Mouse (Mus musculus) midbrain, embryonic 16.5 days (tissue): ENCODE data around the gene Olfr1209. TPM values are rescaled to one million over a fixed set of nuclear protein-coding genes. Genes with fewer than 3 reads are reported as not detected.

Experiments used
- ATAC-seq: fragments of 200-750 bp; cut with Nextera tagmentation; 2 replicates; pipeline ENCODE4 v1.8.0; 2017; ENCODE audit warnings: moderate TSS enrichment
- H3K27ac ChIP-seq: fragments of 300-500 bp; sonication (generic); 2 replicates; pipeline ENCODE4 v1.5.1; 2014; ENCODE audit warnings: mild to moderate bottlenecking, low read length, mixed read lengths
- H3K27me3 ChIP-seq: fragments of 300-500 bp; sonication (generic); 2 replicates; pipeline ENCODE4 v1.6.1; 2014; ENCODE audit warnings: low read depth, low read length, mixed read lengths; ENCODE audit not compliant: control insufficient read depth, insufficient read depth
- H3K36me3 ChIP-seq: fragments of 300-500 bp; sonication (generic); 2 replicates; pipeline ENCODE4 v1.6.1; 2014; ENCODE audit warnings: mild to moderate bottlenecking, low read length, moderate library complexity, mixed read lengths; ENCODE audit not compliant: control insufficient read depth, insufficient read depth
- H3K4me1 ChIP-seq: fragments of 300-500 bp; sonication (generic); 2 replicates; pipeline ENCODE4 v1.6.1; 2014; ENCODE audit warnings: mild to moderate bottlenecking, low read length, mixed read lengths; ENCODE audit not compliant: control insufficient read depth, insufficient read depth
- H3K4me2 ChIP-seq: fragments of 300-500 bp; sonication (generic); 2 replicates; pipeline ENCODE4 v1.6.1; 2014; ENCODE audit warnings: mild to moderate bottlenecking, low read length, mixed read lengths
- H3K4me3 ChIP-seq: fragments of 300-500 bp; sonication (generic); 2 replicates; pipeline ENCODE4 v1.5.1; 2014; ENCODE audit warnings: low read depth, mild to moderate bottlenecking, low read length, moderate library complexity, mixed read lengths
- H3K9ac ChIP-seq: fragments of 300-500 bp; sonication (generic); 2 replicates; pipeline ENCODE4 v1.6.1; 2014; ENCODE audit warnings: low read depth, low read length, mixed read lengths
- H3K9me3 ChIP-seq: fragments of 300-500 bp; sonication (generic); replicated peaks from 2 replicates; pipeline ENCODE4 v1.6.1; 2014; ENCODE audit warnings: mild to moderate bottlenecking, low read length, mixed read lengths; ENCODE audit not compliant: control insufficient read depth, poor library complexity, severe bottlenecking
- WGBS: fragments of 180-500 bp; shearing (Covaris S2); extraction: QIAGEN DNeasy Blood & Tissue Kit; methylation state at CpG from one replicate; pipeline ENCODE4 v1.1.7; 2014; 5-methylcytosine and 5-hydroxymethylcytosine counted together
- polyA plus RNA-seq: library from polyadenylated mRNA; unstranded; fragments of >200 nt; fragmentation: Nextera tagmentation; extraction: Ambion mirVana; gene quantifications from 2 replicates; pipeline ENCODE4 v1.2.1, GENCODE M21; 2015

The Olfr1209 gene
- not detected in 2 replicates for polyA plus RNA-seq

DNA sequence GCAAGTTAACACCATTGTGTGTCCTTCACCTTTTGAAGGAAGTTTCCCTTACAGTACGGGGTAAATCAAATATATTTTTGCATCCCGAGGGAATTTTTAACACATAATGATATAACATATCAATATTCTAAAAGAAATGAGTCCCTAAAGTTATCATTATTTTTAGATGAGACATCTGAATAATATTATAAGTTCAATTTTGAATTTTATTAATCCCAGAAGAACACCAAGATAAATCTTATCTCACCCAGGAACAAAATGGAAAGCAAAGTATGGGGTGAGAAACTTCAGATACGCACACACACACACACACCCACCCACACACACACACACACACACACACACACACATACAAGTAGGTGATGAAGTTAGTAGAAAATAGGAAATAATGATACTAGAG lies at the start of gene Olfr1209:
Olfr1209 (minus strand) TSS at position 101 of the 400 bp plus-strand sequence.
- 87% methylated on average over 3 of the region's 3 CpGs for WGBS
- Histone ChIP-seq H3K4me1 (no peaks in the 10 kb centered on the region), H3K9ac (no peak within 1 kb of the TSS), H3K36me3 (no peaks in the 10 kb centered on the region), H3K4me3 (no peak within 1 kb of the TSS), H3K4me2 (no peak within 1 kb of the TSS), H3K27me3 (no peaks in the 10 kb centered on the region), H3K9me3 (no peaks in the 10 kb centered on the region), H3K27ac (no peak within 1 kb of the TSS)
- no peak for ATAC-seq

DNA sequence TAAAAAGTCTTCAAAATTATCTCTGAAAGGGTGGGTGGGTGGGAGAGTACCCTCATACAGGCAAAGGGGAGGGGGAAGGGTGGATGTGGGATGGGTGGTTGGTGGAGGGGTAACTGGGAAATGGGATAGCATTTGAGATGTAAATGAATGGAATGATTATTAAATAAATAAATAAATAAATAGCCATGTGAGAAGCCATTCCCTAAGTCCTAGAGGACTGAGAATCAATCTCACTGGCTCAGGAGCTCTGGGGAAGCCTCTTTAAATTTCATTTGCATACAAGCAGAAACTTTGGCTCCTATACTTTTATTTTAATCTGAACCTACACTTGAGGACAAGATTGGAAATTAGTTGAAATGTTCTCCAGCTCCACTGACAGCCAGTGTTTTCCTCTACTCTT lies 38.7 kb upstream of the Olfr1209 start, which contains the start of gene Olfr1212:
Olfr1212 (plus strand) TSS at position 301 of the 400 bp plus-strand sequence.
- no peak within 1 kb of the TSS for H3K9ac ChIP-seq
- H3K4me2 ChIP-seq: no peak within 1 kb of the TSS
- no peak within 1 kb of the TSS for H3K27ac ChIP-seq
- ATAC-seq: no peak
- no peaks in the 10 kb centered on the region for H3K27me3 ChIP-seq
- H3K4me1 ChIP-seq: no peaks in the 10 kb centered on the region
- no peaks in the 10 kb centered on the region for H3K9me3 ChIP-seq
- H3K4me3 ChIP-seq: no peak within 1 kb of the TSS
- H3K36me3 ChIP-seq: no peaks in the 10 kb centered on the region

DNA sequence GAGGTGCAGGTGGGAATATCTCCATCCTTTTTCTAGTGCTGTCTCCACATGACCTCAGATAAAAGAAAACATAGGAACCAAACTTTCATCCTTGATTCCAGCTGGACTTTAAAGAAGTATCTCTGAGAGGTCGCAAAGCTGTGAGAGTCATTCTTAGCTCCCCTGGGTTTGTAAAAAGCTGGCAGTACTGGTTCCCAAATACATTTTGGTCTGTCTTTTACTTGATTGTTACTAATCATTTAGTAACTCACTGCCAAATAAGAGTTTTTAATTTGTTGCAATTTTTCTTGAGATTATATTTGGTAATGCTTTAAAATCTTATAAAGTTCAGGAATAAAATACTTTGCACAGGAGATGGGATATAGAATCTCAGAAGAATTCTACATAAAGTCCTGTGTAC lies 23.1 kb upstream of the Olfr1209 start, which contains the start of gene Olfr1211:
Olfr1211 (minus strand) TSS at position 101 of the 400 bp plus-strand sequence.
- no peak for ATAC-seq

DNA sequence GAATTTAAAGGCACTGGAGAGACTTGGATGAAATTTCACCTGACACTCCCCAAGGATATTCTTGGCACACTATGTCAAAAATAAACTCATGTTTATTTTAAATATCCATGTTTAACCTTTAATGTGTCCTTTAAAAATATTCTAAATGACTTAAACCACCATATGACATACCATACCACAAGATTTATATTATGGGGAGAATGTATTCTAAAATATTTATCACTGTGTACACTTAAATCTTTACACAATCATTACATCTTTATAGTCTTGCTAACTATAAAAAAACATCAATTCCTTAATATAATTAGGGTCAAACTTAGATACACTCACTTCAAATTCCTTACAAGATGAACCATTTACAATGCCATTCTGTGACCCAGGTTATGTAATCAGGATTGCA lies 12.7 kb downstream of the Olfr1209 start, which contains the start of gene Olfr1208:
Olfr1208 (minus strand) TSS at position 101 of the 400 bp plus-strand sequence.
- ATAC-seq: no peak
- Histone ChIP-seq H3K4me2 (no peak within 1 kb of the TSS), H3K4me1 (no peaks in the 10 kb centered on the region), H3K4me3 (no peak within 1 kb of the TSS), H3K36me3 (no peaks in the 10 kb centered on the region), H3K27ac (no peak within 1 kb of the TSS), H3K9me3 (no peaks in the 10 kb centered on the region), H3K9ac (no peak within 1 kb of the TSS), H3K27me3 (no peaks in the 10 kb centered on the region)

More for the DNA sequence above, 23.1 kb upstream of the Olfr1209 start, which contains the start of gene Olfr1211:
- 86% methylated on average over 1 of the region's 1 CpGs for WGBS
- no peak within 1 kb of the TSS for H3K9ac ChIP-seq
- no peak within 1 kb of the TSS for H3K4me3 ChIP-seq
- no peaks in the 10 kb centered on the region for H3K9me3 ChIP-seq
- H3K4me2 ChIP-seq: no peak within 1 kb of the TSS
- no peaks in the 10 kb centered on the region for H3K27me3 ChIP-seq
- H3K4me1 ChIP-seq: no peaks in the 10 kb centered on the region
- no peaks in the 10 kb centered on the region for H3K36me3 ChIP-seq
- H3K27ac ChIP-seq: no peak within 1 kb of the TSS

DNA sequence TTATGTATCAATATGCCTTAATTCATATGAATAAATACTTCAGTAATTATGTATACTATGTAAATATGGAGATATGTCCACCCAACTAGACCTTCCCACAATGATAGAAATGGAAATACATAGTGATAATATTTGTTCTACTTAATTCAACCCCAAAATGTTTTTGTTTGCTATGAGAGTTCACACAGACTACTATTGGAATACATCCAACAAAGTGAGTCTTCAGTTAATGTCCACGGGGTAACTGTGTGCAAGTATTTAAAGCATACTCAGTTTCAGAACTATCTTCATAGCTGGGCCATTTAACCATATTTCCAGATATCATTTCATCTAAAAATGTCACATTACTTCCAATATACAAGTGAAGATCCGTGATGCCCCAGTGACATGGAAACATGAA lies 52.0 kb downstream of the Olfr1209 start, which contains the start of gene Olfr1206:
Olfr1206 (plus strand) TSS at position 301 of the 400 bp plus-strand sequence.
- H3K4me2 ChIP-seq: no peak within 1 kb of the TSS
- no peak within 1 kb of the TSS for H3K4me3 ChIP-seq
- H3K9me3 ChIP-seq: no peaks in the 10 kb centered on the region
- no peaks in the 10 kb centered on the region for H3K4me1 ChIP-seq
- ATAC-seq: no peak
- no peak within 1 kb of the TSS for H3K27ac ChIP-seq
- H3K9ac ChIP-seq: no peak within 1 kb of the TSS
- H3K36me3 ChIP-seq: no peaks in the 10 kb centered on the region
- H3K27me3 ChIP-seq: no peaks in the 10 kb centered on the region
- 90% methylated on average over 2 of the region's 2 CpGs for WGBS

Other genes with a start within 250 kb of the Olfr1209 start
- not detected in 2 replicates for gene Olfr1193, start 239.5 kb downstream of the Olfr1209 start, polyA plus RNA-seq
- not detected in 2 replicates for gene Olfr1195, start 226.0 kb downstream of the Olfr1209 start, polyA plus RNA-seq
- not detected in 2 replicates for gene Olfr1196, start 210.6 kb downstream of the Olfr1209 start, polyA plus RNA-seq
- gene Olfr1197, start 182.8 kb downstream of the Olfr1209 start, polyA plus RNA-seq: not detected in 2 replicates
- not detected in 2 replicates for gene Olfr1198, start 163.8 kb downstream of the Olfr1209 start, polyA plus RNA-seq
- not detected in 2 replicates for gene Olfr1199, start 154.7 kb downstream of the Olfr1209 start, polyA plus RNA-seq
- not detected in 2 replicates for gene Olfr1200, start 144.7 kb downstream of the Olfr1209 start, polyA plus RNA-seq
- gene Olfr1201, start 122.1 kb downstream of the Olfr1209 start, polyA plus RNA-seq: not detected in 2 replicates
- gene Olfr1202, start 100.7 kb downstream of the Olfr1209 start, polyA plus RNA-seq: not detected in 2 replicates
- not detected in 2 replicates for gene Olfr1205, start 85.4 kb downstream of the Olfr1209 start, polyA plus RNA-seq
- gene Olfr1204, start 65.9 kb downstream of the Olfr1209 start, polyA plus RNA-seq: not detected in 2 replicates
- not detected in 2 replicates for gene Olfr1206, start 51.9 kb downstream of the Olfr1209 start, polyA plus RNA-seq
- gene Olfr1208, start 12.8 kb downstream of the Olfr1209 start, polyA plus RNA-seq: not detected in 2 replicates
- gene Olfr1211, start 23.0 kb upstream of the Olfr1209 start, polyA plus RNA-seq: not detected in 2 replicates
- gene Olfr1212, start 38.8 kb upstream of the Olfr1209 start, polyA plus RNA-seq: not detected in 2 replicates
- gene Gm13762, start 65.1 kb upstream of the Olfr1209 start, polyA plus RNA-seq: not detected in 2 replicates
- not detected in 2 replicates for gene Olfr1214, start 77.5 kb upstream of the Olfr1209 start, polyA plus RNA-seq
- gene Olfr1215, start 91.8 kb upstream of the Olfr1209 start, polyA plus RNA-seq: not detected in 2 replicates
- gene Olfr1216, start 103.2 kb upstream of the Olfr1209 start, polyA plus RNA-seq: not detected in 2 replicates
- gene Olfr1217, start 116.9 kb upstream of the Olfr1209 start, polyA plus RNA-seq: not detected in 2 replicates
- gene Olfr1218, start 146.0 kb upstream of the Olfr1209 start, polyA plus RNA-seq: not detected in 2 replicates
- not detected in 2 replicates for gene Olfr1219, start 168.4 kb upstream of the Olfr1209 start, polyA plus RNA-seq
- gene Olfr1220, start 191.7 kb upstream of the Olfr1209 start, polyA plus RNA-seq: not detected in 2 replicates
- not detected in 2 replicates for gene Olfr1221, start 202.1 kb upstream of the Olfr1209 start, polyA plus RNA-seq
- not detected in 2 replicates for gene Olfr1222, start 217.9 kb upstream of the Olfr1209 start, polyA plus RNA-seq
- not detected in 2 replicates for gene Olfr1223, start 236.4 kb upstream of the Olfr1209 start, polyA plus RNA-seq
- gene Olfr1224-ps1, start 248.9 kb upstream of the Olfr1209 start, polyA plus RNA-seq: not detected in 2 replicates